Mouse (Mus musculus) liver, embryonic 12.5 days (tissue): Measurements from ENCODE around the gene Slc47a2. TPM values are rescaled to one million over a fixed set of nuclear protein-coding genes. Genes with fewer than 3 reads are reported as not detected.

Experiments
- polyA plus RNA-seq: library from polyadenylated mRNA; unstranded; fragments of >200 nt; fragmentation: Nextera tagmentation; extraction: Ambion mirVana; gene quantifications from 2 replicates; pipeline ENCODE4 v1.2.1, GENCODE M21; 2016

Gene Slc47a2
- polyA plus RNA-seq, 1 experiment from 2014 or later, result not detected

Other genes starting within 250 kb of the Slc47a2 start
- 3.2 and 4.8 TPM in 2 replicates for gene Tnfrsf13b, start 216.1 kb downstream of the Slc47a2 start, polyA plus RNA-seq
- gene Usp22, start 167.8 kb downstream of the Slc47a2 start, polyA plus RNA-seq, result 28.5 and 30.8 TPM in 2 replicates
- gene Aldh3a1, start 135.3 kb downstream of the Slc47a2 start, polyA plus RNA-seq, result 0.07 TPM in 1 of 2 replicates, not detected in the other
- gene Aldh3a2, start 75.4 kb downstream of the Slc47a2 start, polyA plus RNA-seq, result 19.5 and 24.5 TPM in 2 replicates
- 2.5 TPM in 2 replicates for gene Slc47a1, start 35.5 kb upstream of the Slc47a2 start, polyA plus RNA-seq
- gene Rnf112, start 111.3 kb upstream of the Slc47a2 start, polyA plus RNA-seq, result 0.13 and 0.14 TPM in 2 replicates
- gene Mfap4, start 142.6 kb upstream of the Slc47a2 start, polyA plus RNA-seq, result 11.0 and 16.3 TPM in 2 replicates
- gene Mapk7, start 151.5 kb upstream of the Slc47a2 start, polyA plus RNA-seq, result 12.9 and 14.8 TPM in 2 replicates
- 4.8 TPM in 2 replicates for gene B9d1, start 162.3 kb upstream of the Slc47a2 start, polyA plus RNA-seq
- 5.2 and 6.2 TPM in 2 replicates for gene Epn2, start 236.8 kb upstream of the Slc47a2 start, polyA plus RNA-seq